Mouse (Mus musculus) hindbrain, embryonic 14.5 days (tissue): ENCODE results near the gene Clmn. TPM values are rescaled to one million over a fixed set of nuclear protein-coding genes. Genes with fewer than 3 reads are reported as not detected.

Experiments used
- ATAC-seq: fragments of 200-750 bp; cut with Nextera tagmentation; 2 replicates; pipeline ENCODE4 v1.8.0; 2017; ENCODE audit warnings: moderate number of reproducible peaks, mild to moderate bottlenecking, moderate TSS enrichment, moderate library complexity; ENCODE audit not compliant: low FRiP score
- DNase-seq: peaks from one replicate; pipeline ENCODE4 v3.0.0-alpha.2; 2015; ENCODE audit warnings: low spot score
- H3K27ac ChIP-seq: fragments of 300-500 bp; sonication (generic); 2 replicates; pipeline ENCODE4 v1.5.1; 2014; ENCODE audit warnings: mild to moderate bottlenecking, moderate library complexity
- H3K27me3 ChIP-seq: fragments of 300-500 bp; sonication (generic); 2 replicates; pipeline ENCODE4 v1.6.1; 2014; ENCODE audit warnings: mild to moderate bottlenecking, low read length, mixed read lengths; ENCODE audit not compliant: control insufficient read depth, insufficient read depth
- H3K36me3 ChIP-seq: fragments of 300-500 bp; sonication (generic); replicated peaks from 2 replicates; pipeline ENCODE4 v1.6.1; 2014; ENCODE audit not compliant: control insufficient read depth, insufficient read depth
- H3K4me1 ChIP-seq: fragments of 300-500 bp; sonication (generic); replicated peaks from 2 replicates; pipeline ENCODE4 v1.6.1; 2014; ENCODE audit warnings: antibody characterized with exemption, low read length, mixed read lengths; ENCODE audit not compliant: control insufficient read depth, insufficient read depth
- H3K4me2 ChIP-seq: fragments of 300-500 bp; sonication (generic); replicated peaks from 2 replicates; pipeline ENCODE4 v1.6.1; 2014; ENCODE audit warnings: mild to moderate bottlenecking, moderate library complexity
- H3K4me3 ChIP-seq: fragments of 300-500 bp; sonication (generic); replicated peaks from 2 replicates; pipeline ENCODE4 v1.5.1; 2014; ENCODE audit warnings: mild to moderate bottlenecking, low read length
- H3K9ac ChIP-seq: fragments of 300-500 bp; sonication (generic); 2 replicates; pipeline ENCODE4 v1.6.1; 2014
- H3K9me3 ChIP-seq: fragments of 300-500 bp; sonication (generic); 2 replicates; pipeline ENCODE4 v1.6.1; 2016; ENCODE audit warnings: low read length; ENCODE audit not compliant: control insufficient read depth
- WGBS: fragments of 180-500 bp; shearing (Covaris S2); extraction: QIAGEN DNeasy Blood & Tissue Kit; methylation state at CpG from one replicate; pipeline ENCODE4 v1.1.7; 2014; 5-methylcytosine and 5-hydroxymethylcytosine counted together
- polyA plus RNA-seq: library from polyadenylated mRNA; unstranded; fragments of >200 nt; fragmentation: Nextera tagmentation; extraction: Ambion mirVana; gene quantifications from 2 replicates; pipeline ENCODE4 v1.2.1, GENCODE M21; 2014

Clmn gene
- 1.0 and 1.7 TPM in 2 replicates for polyA plus RNA-seq

DNA sequence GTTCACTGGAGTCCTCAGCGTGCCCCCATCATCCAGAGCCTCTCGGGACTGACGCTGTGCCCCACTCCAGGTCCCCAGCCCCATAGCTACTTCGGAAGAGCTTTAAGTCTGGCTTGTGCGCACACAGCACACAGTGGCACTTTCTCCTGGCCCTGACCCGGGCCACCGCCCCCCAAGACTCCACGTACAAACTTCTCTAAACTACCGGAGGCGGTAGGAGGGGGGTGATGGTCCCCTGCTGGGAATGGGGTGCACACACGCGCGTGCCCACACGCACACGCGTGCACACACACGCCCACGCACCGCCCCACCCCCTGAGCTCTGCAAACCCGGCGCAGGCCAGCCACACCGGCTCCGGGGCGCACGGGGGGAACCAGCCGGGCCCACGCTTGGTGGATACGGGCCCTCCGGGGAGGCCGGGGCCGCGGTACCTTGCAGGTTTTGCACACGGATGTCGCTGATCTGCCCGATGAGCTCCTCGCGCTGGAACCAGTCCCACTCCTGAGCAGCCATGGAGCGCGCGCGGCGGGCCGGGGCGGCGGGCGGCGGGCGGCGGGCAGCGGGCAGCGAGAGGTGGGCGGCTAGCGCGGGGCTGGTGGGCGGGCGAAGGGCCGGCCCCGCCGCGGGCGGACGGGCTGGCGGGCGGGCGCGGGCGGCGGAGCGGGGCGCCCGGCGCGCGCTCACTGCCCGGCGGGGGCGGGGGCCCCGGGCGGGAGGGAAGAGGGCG is at the start of gene Clmn:
Clmn (minus strand) TSS at position 638 of the 727 bp plus-strand sequence.
- Histone ChIP-seq H3K9me3 (no peaks in the 10 kb centered on the region), H3K27ac (peak within 1 kb of the TSS; percentile 53), H3K9ac (peak within 1 kb of the TSS; percentile 93), H3K27me3 (no peaks in the 10 kb centered on the region), H3K36me3 (no peaks in the 10 kb centered on the region), H3K4me2 (peak within 1 kb of the TSS; percentile 83), H3K4me3 (peak within 1 kb of the TSS; percentile 74), H3K4me1 (peaks cover 3% of the 10 kb centered on the region; the same call in 1 of the 2 replicates)
- DNase-seq: peak; percentile 41
- ATAC-seq: peak; percentile 50
- WGBS: under 1% methylated on average over 35 of the region's 80 CpGs

DNA sequence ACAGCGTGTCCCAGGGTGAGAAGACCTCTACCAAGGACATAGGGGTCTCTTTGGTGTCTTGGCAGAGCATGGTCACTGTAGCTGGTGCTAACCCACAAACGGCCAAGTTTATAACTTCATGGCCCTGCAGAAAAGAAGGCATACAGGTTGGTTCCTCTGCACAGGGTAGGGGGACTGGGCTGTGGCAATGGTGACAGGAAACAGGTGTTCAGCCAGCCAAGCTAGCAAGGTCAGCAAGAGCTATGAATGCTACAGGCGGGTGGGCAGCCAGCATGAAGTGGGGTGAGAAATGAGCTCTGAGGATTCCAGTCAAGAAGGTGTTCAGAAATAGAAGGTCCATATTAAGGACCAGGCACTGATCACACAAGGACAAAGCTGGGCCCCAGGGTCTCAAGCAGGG is 48.1 kb upstream of the Clmn start:
- no peaks in the 10 kb centered on the region for H3K36me3 ChIP-seq
- ATAC-seq (no peak), DNase-seq (no peak)
- no peaks in the 10 kb centered on the region; the same call in 1 of the 2 replicates for H3K27me3 ChIP-seq
- no peak overlapping the region for H3K27ac ChIP-seq
- no peaks in the 10 kb centered on the region for H3K9me3 ChIP-seq
- no peak overlapping the region for H3K4me2 ChIP-seq
- H3K9ac ChIP-seq: no peak overlapping the region
- 38% methylated on average over 3 of the region's 3 CpGs for WGBS
- H3K4me3 ChIP-seq: no peak overlapping the region
- peaks cover 15% of the 10 kb centered on the region; the same call in 1 of the 2 replicates for H3K4me1 ChIP-seq

DNA sequence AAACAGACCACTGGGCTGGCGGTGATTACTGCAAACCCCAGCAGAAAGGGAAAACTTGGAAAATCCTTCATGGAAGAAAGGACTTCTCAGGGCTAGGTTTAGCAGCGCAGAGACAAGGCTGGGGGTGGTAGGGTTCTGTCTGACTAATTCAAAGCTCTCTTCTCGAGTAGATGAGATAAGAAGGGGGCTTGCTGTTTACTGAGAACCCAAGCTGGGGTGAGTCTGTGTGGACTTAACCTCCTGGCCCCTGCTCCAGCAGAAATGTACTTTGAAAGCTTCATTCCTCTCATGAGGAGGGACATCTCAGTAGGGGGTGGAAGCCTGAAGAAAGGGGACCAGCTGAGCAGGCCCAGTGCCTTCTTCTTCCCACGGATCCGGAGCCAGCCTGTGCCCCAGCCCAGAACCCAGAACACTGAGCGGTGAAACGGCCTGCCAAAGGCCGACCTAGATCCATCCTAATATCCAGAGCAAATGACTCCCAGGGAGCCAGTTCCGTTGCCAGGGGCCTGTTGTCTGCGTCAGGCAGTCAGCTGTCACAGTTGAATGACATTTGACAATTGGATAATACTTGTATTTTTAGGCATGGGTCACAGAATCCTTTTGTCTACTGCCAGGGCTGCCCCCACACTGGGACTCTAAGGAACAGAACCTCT is 47.5 kb upstream of the Clmn start:
- WGBS: 21% methylated on average over 10 of the region's 10 CpGs
- Histone ChIP-seq H3K36me3 (no peaks in the 10 kb centered on the region), H3K4me1 (peaks cover 15% of the 10 kb centered on the region; the same call in 1 of the 2 replicates), H3K27me3 (no peaks in the 10 kb centered on the region; the same call in 1 of the 2 replicates), H3K4me3 (no peak overlapping the region), H3K9ac (no peak overlapping the region), H3K27ac (no peak overlapping the region), H3K9me3 (no peaks in the 10 kb centered on the region), H3K4me2 (no peak overlapping the region)
- DNase-seq (no peak), ATAC-seq (no peak)

DNA sequence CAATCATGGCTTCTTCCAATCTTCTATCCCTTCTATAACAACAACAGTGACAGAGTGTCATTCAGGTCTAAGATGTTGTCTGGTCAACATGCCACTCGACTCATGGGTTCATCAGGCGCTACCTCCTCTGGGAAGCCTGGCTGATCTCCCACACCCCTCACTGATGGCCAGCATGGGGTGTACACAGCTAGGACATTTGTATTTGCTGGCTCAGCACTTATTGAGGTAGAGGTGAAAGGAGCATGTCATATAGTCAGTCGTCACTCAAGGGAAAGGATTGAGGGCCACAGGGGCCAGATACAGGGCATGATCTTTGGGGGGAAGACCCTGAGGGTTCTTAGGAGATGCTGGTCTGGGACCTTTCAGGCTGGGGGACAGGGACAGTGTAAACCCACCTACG is 44.9 kb upstream of the Clmn start:
- DNase-seq: no peak
- Histone ChIP-seq H3K4me1 (peaks cover 15% of the 10 kb centered on the region; the same call in 1 of the 2 replicates), H3K9me3 (no peaks in the 10 kb centered on the region), H3K4me2 (no peak overlapping the region), H3K27me3 (no peaks in the 10 kb centered on the region; the same call in 1 of the 2 replicates), H3K36me3 (no peaks in the 10 kb centered on the region), H3K27ac (no peak overlapping the region), H3K4me3 (no peak overlapping the region), H3K9ac (no peak overlapping the region)
- 89% methylated on average over 4 of the region's 4 CpGs for WGBS
- ATAC-seq: no peak

DNA sequence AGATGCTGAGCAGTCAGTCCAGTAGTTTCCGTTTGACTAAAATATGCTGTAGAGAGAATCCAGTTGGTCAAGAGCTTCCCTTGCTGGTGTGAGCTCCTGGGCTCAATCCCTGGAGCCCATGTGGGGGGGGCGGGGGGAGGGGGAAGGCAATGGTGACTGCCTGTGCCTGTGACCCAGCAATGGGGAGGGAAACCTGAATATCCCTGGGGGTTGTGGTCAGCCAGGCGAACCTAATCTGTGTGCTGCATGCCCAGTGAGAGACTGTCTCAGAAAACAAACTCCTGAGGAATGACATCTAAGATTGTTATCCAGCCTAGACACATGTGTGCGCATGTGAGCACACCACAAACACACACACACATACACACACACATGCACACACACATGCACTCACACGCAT is 44.1 kb upstream of the Clmn start:
- DNase-seq (no peak), ATAC-seq (no peak)
- no peak overlapping the region for H3K9ac ChIP-seq
- H3K36me3 ChIP-seq: no peaks in the 10 kb centered on the region
- H3K4me2 ChIP-seq: no peak overlapping the region
- peaks cover 15% of the 10 kb centered on the region; the same call in 1 of the 2 replicates for H3K4me1 ChIP-seq
- H3K27ac ChIP-seq: no peak overlapping the region
- H3K27me3 ChIP-seq: no peaks in the 10 kb centered on the region; the same call in 1 of the 2 replicates
- WGBS: 48% methylated on average over 5 of the region's 5 CpGs
- H3K9me3 ChIP-seq: no peaks in the 10 kb centered on the region
- no peak overlapping the region for H3K4me3 ChIP-seq

DNA sequence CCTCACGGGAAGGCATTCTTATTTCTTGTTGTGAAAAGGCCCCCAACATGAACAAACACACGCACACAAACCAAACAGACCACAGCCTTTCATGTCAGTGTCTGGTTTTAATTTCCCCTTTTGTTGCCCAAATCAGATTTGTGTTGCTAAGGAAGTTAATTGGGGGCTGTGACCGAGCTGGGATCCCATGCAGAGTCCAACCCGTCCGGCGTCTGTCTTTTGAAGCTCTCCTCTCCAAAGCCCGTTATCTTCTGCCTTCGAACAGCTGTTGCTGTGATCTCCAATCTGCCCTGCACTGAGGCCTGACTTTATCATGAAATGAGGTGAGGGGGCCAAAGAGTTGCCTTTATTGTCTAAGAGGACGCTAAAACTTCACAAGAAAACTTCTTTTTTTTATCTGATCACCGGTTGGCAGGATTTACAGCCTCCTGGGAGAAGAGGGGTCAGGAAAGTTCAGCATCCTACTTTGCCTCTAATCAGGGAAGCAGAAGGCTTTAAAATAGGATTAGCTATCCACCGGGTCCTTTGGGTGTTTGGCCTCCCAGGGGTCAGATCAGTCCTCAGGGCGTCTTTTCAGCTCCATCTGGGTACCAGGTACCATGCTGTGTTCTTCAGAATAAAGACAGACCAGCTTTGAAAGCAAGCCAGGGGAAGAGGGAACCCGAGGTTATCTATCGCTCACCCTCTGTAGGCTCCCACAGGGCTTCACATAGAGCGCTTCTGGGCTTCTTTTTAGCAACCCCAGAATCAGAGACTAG is 43.3 kb upstream of the Clmn start:
- Histone ChIP-seq H3K27ac (no peak overlapping the region), H3K9me3 (no peaks in the 10 kb centered on the region), H3K4me2 (no peak overlapping the region), H3K4me1 (peaks cover 15% of the 10 kb centered on the region; the same call in 1 of the 2 replicates), H3K36me3 (no peaks in the 10 kb centered on the region), H3K9ac (no peak overlapping the region), H3K4me3 (no peak overlapping the region), H3K27me3 (no peaks in the 10 kb centered on the region; the same call in 1 of the 2 replicates)
- DNase-seq: no peak
- no peak for ATAC-seq
- 8% methylated on average over 15 of the region's 15 CpGs for WGBS

DNA sequence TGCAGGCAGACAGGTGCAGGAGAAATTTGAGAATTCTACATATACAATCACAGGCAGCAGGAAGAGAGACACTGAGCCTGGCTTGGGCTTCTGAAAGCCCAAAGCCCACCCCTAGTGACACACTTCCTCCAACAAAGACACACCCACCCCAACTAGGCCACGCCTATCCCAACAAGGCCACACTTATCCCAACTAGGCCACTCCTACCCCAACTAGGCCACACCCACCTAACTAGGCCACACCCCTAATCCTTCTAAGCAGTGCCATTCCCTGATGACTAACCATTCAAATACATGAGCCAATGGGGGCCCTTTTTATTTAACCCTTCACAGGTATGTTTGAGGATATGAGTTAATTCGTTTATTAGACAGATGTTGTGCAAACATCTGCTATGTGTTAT is 42.3 kb upstream of the Clmn start:
- DNase-seq (no peak), ATAC-seq (no peak)
- H3K36me3 ChIP-seq: no peaks in the 10 kb centered on the region
- H3K4me2 ChIP-seq: no peak overlapping the region
- H3K9ac ChIP-seq: no peak overlapping the region
- H3K4me3 ChIP-seq: no peak overlapping the region
- no peaks in the 10 kb centered on the region for H3K9me3 ChIP-seq
- WGBS: 90% methylated on average over 2 of the region's 2 CpGs
- H3K27me3 ChIP-seq: no peaks in the 10 kb centered on the region; the same call in 1 of the 2 replicates
- H3K27ac ChIP-seq: no peak overlapping the region
- peaks cover 10% of the 10 kb centered on the region; the same call in 1 of the 2 replicates for H3K4me1 ChIP-seq

DNA sequence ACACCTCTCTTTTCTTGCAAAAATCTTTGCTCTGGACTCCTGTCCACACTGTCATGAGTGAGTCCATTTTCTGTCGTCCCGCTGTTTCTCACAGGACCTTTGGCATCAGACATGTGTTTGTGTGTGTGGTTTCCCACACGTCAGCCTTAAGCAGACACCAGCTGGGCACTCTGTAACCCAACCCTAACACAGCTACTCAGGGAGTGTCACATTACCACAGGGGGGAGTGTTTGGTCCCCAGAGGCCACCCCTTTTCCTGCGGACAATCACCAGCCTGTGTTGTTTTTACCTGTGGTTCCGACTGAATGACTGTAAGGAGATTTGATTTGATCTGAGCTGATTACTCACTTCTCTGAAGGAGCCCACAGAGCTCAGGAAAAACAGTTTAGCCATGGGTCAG is 39.3 kb upstream of the Clmn start:
- 37% methylated on average over 5 of the region's 5 CpGs for WGBS

More for the DNA sequence above, 39.3 kb upstream of the Clmn start:
- Histone ChIP-seq H3K9ac (no peak overlapping the region), H3K27ac (no peak overlapping the region), H3K4me3 (no peak overlapping the region), H3K4me2 (no peak overlapping the region), H3K27me3 (no peaks in the 10 kb centered on the region), H3K4me1 (peaks cover 19% of the 10 kb centered on the region), H3K9me3 (no peaks in the 10 kb centered on the region), H3K36me3 (no peaks in the 10 kb centered on the region)
- ATAC-seq (no peak), DNase-seq (no peak)
